Comparison of ENCODE assay signal across 21 mouse cellular contexts in genomic region chr6:5113734-5114133, GRCm38 (mm10).
DNase-seq lines count a peak whose midpoint lies in the region; ATAC-seq and TF ChIP-seq lines count a peak whose summit lies in the region.
"Had no signal": no experiment of that assay in that cellular context is flagged by ENCODE, and none has a peak within 500 bp of the region (broad histone marks: within the 10 kb centered on the region; RNA-seq: fewer than 3 reads in every experiment).

No protein-coding gene starts in this region.

- 54% methylated on average over 5 of the region's 5 CpGs for WGBS in heart, embryonic 12.5 days
- WGBS in lung, embryonic 15.5 days = 28% methylated on average over 5 of the region's 5 CpGs
- WGBS in lung, adult 2 months = 56% methylated on average over 5 of the region's 5 CpGs
- WGBS in lung, embryonic 16.5 days = 31% methylated on average over 5 of the region's 5 CpGs

- TF ChIP-seq CTCF in lung, adult 2 months (IDR thresholded peaks at IDR 0.05; ENCODE audit: insufficient read depth, low read length) = no peak

- no peak overlapping the region for H3K9ac ChIP-seq in heart, embryonic 12.5 days
- H3K9ac ChIP-seq in lung, embryonic 15.5 days = no peak overlapping the region
- H3K9ac ChIP-seq in lung, embryonic 16.5 days (ENCODE audit: low read length) = no peak overlapping the region
- H3K9ac ChIP-seq: embryonic facial prominence, embryonic 12.5 days; forebrain, embryonic 13.5 days; hindbrain, embryonic 12.5 days; limb, embryonic 12.5 days had no signal

- ATAC-seq in heart, embryonic 12.5 days (ENCODE audit: insufficient number of reproducible peaks, low FRiP score) = no peak
- no peak for ATAC-seq in lung, embryonic 15.5 days (ENCODE audit: borderline replicate concordance, extremely low read depth, low FRiP score, low TSS enrichment)
- 0 out of 2 replicates have a peak, but pooled peaks have one; percentile 42 for ATAC-seq in lung, embryonic 16.5 days (ENCODE audit: low read depth)
- ATAC-seq: forebrain, embryonic 13.5 days; midbrain, embryonic 16.5 days had no signal

- peaks cover 8% of the 10 kb centered on the region for H3K4me1 ChIP-seq in heart, embryonic 12.5 days (replicated peaks)
- peaks cover 26% of the 10 kb centered on the region for H3K4me1 ChIP-seq in lung, embryonic 15.5 days
- H3K4me1 ChIP-seq in lung, adult 2 months (ENCODE audit: control insufficient read depth, insufficient read depth, low read length) = no peaks in the 10 kb centered on the region; the same call in 1 of the 2 replicates
- peaks cover 12% of the 10 kb centered on the region for H3K4me1 ChIP-seq in lung, embryonic 16.5 days (replicated peaks; ENCODE audit: control insufficient read depth, insufficient read depth, low read length)

- H3K27me3 ChIP-seq in heart, embryonic 12.5 days (replicated peaks) = no peaks in the 10 kb centered on the region
- H3K27me3 ChIP-seq in lung, embryonic 15.5 days = no peaks in the 10 kb centered on the region
- H3K27me3 ChIP-seq in lung, embryonic 16.5 days (ENCODE audit: control insufficient read depth, insufficient read depth, low read depth, low read length) = no peaks in the 10 kb centered on the region
- H3K27me3 ChIP-seq: embryonic facial prominence, embryonic 12.5 days; forebrain, embryonic 13.5 days; hindbrain, embryonic 12.5 days; limb, embryonic 12.5 days had no signal

- no peak for TF ChIP-seq POLR2A in lung, adult 2 months (IDR thresholded peaks at IDR 0.05; ENCODE audit: borderline replicate concordance, extremely low read depth, low read depth, low read length)

- H3K27ac ChIP-seq in heart, embryonic 12.5 days (ENCODE audit: poor library complexity, severe bottlenecking) = no peak overlapping the region
- H3K27ac ChIP-seq in lung, embryonic 15.5 days = peak overlapping the region; percentile 10; the same call in 1 of the 2 replicates
- peak overlapping the region; percentile 36 for H3K27ac ChIP-seq in lung, embryonic 16.5 days (ENCODE audit: low read length)
- H3K27ac ChIP-seq: embryonic facial prominence, embryonic 12.5 days; forebrain, embryonic 13.5 days; hindbrain, embryonic 12.5 days; limb, embryonic 12.5 days; macrophage had no signal

- H3K4me2 ChIP-seq in heart, embryonic 12.5 days = no peak overlapping the region
- H3K4me2 ChIP-seq in lung, embryonic 15.5 days = no peak overlapping the region
- H3K4me2 ChIP-seq in lung, embryonic 16.5 days (ENCODE audit: low read depth, low read length) = no peak overlapping the region
- H3K4me2 ChIP-seq: embryonic facial prominence, embryonic 12.5 days; forebrain, embryonic 13.5 days; hindbrain, embryonic 12.5 days; limb, embryonic 12.5 days had no signal

- H3K36me3 ChIP-seq in heart, embryonic 12.5 days = peaks cover 21% of the 10 kb centered on the region
- no peaks in the 10 kb centered on the region for H3K36me3 ChIP-seq in lung, embryonic 15.5 days
- peaks cover 6% of the 10 kb centered on the region for H3K36me3 ChIP-seq in lung, embryonic 16.5 days (ENCODE audit: control insufficient read depth, insufficient read depth, low read length)

- no peaks in the 10 kb centered on the region for H3K9me3 ChIP-seq in heart, embryonic 12.5 days (replicated peaks)
- no peaks in the 10 kb centered on the region for H3K9me3 ChIP-seq in lung, embryonic 15.5 days
- H3K9me3 ChIP-seq in lung, embryonic 16.5 days (ENCODE audit: control insufficient read depth, low read length) = no peaks in the 10 kb centered on the region
- H3K9me3 ChIP-seq: embryonic facial prominence, embryonic 12.5 days; forebrain, embryonic 13.5 days; hindbrain, embryonic 12.5 days; limb, embryonic 12.5 days had no signal

- peak; percentile 87 for DNase-seq in heart, adult 11 months
- DNase-seq in lung, adult 2 months = no peak
- DNase-seq in lung, postnatal 4 days = peak; percentile 32 to 54
- no peak for DNase-seq in left cerebral cortex, adult 18-20 months (ENCODE audit: low spot score in 2 of 2)
- no peak for DNase-seq in embryo, embryonic 10.5 days (ENCODE audit: low spot score)
- DNase-seq: adrenal gland, postnatal 14 days; cerebellum, adult 9-11 months; kidney, adult 18-20 months; kidney, postnatal 10 days; right cerebral cortex, adult 18-20 months; right cerebral cortex, postnatal 4 days; thymus, postnatal 14 days had no signal

- H3K4me3 ChIP-seq in heart, embryonic 12.5 days = no peak overlapping the region
- H3K4me3 ChIP-seq in lung, embryonic 15.5 days = no peak overlapping the region
- H3K4me3 ChIP-seq in lung, adult 2 months (replicated peaks; ENCODE audit: extremely low read depth, low read depth, low read length) = no peak overlapping the region
- no peak overlapping the region for H3K4me3 ChIP-seq in lung, embryonic 16.5 days (ENCODE audit: low read length)
- H3K4me3 ChIP-seq: embryonic facial prominence, embryonic 12.5 days; forebrain, embryonic 13.5 days; hindbrain, embryonic 12.5 days; limb, embryonic 12.5 days had no signal

Comparison
In these comparisons a context has a peak if more than half of its experiments do, and no peak if none do; other contexts are left out.
1. DNase-seq: peak in heart, adult 11 months (single experiment) and lung, postnatal 4 days (2 of 2); none in lung, adult 2 months (single experiment), left cerebral cortex, adult 18-20 months (0 of 2) and embryo, embryonic 10.5 days (single experiment).